Mouse (Mus musculus): Measurements from ENCODE around the gene Cnot6.

- no peak for TF ChIP-seq CTCF (IDR thresholded peaks at IDR 0.05)
- TF ChIP-seq EP300 (IDR thresholded peaks at IDR 0.05), result no peak
Measured at GRCm38 (mm10) chr11:49737625-49738024, 25.1 kb upstream of the Cnot6 start.
